Mouse (Mus musculus) small intestine, adult 2 months (tissue): ENCODE results near the gene Arhgap17.

Source experiments
- CTCF ChIP-seq: fragments of 200-500 bp; IDR thresholded peaks from 2 replicates; pipeline ENCODE4 v1.5.1; 2012; ENCODE audit warnings: low read depth, mild to moderate bottlenecking, control low read depth, inconsistent platforms, low read length, moderate library complexity, mixed read lengths; ENCODE audit not compliant: insufficient replicate concordance, insufficient read length; ENCODE audit errors: extremely low read depth
- POLR2A ChIP-seq: fragments of 200-500 bp; IDR thresholded peaks from 2 replicates; pipeline ENCODE4 v1.6.1; 2012; ENCODE audit warnings: low read depth, mild to moderate bottlenecking, control low read depth, inconsistent platforms, low read length, moderate library complexity

GRCm38 (mm10) chr7:123312738-123313137 is 57.0 kb downstream of the Arhgap17 start:
- TF ChIP-seq POLR2A (no peak), CTCF (no peak; the same call in 1 of the 2 replicates)
